8 mouse cellular contexts compared by ENCODE assay signal in genomic region chr9:51180621-51181020, GRCm38 (mm10). TPM values are rescaled to one million over a fixed set of nuclear protein-coding genes. Genes with fewer than 3 reads are reported as not detected.
DNase-seq lines count a peak whose midpoint lies in the region; ATAC-seq and TF ChIP-seq lines count a peak whose summit lies in the region.
"Had no signal": no experiment of that assay in that cellular context is flagged by ENCODE, and none has a peak within 500 bp of the region (broad histone marks: within the 10 kb centered on the region; RNA-seq: fewer than 3 reads in every experiment).

No protein-coding gene starts in this region.

- intact Hi-C loops in left cerebral cortex, postnatal 36 days (cut with DNase I) = no loop called here

- no peak for ATAC-seq in intestine, postnatal 0 days

- TF ChIP-seq CTCF in intestine, postnatal 0 days (IDR thresholded peaks at IDR 0.05; ENCODE audit: low read depth) = no peak

- H3K27ac ChIP-seq in intestine, postnatal 0 days (ENCODE audit: low read depth, low read length) = no peak overlapping the region
- H3K27ac ChIP-seq: heart, embryonic 13.5 days had no signal

- H3K9ac ChIP-seq in intestine, postnatal 0 days (ENCODE audit: low read depth, low read length) = no peak overlapping the region
- H3K9ac ChIP-seq: heart, embryonic 13.5 days had no signal

- DNase-seq in ovary, postnatal 14 days (ENCODE audit: low spot score) = peak; percentile 15
- DNase-seq in ovary, postnatal 10 days (ENCODE audit: low spot score) = no peak
- peak; percentile 32 for DNase-seq in gastrocnemius, adult 18-20 months (ENCODE audit: low spot score)
- DNase-seq in left cerebral cortex, postnatal 36 days (ENCODE audit: low spot score in 2 of 2) = peak; percentile 60 to 73
- no peak for DNase-seq in liver
- DNase-seq in kidney, postnatal 10 days = no peak

- H3K27me3 ChIP-seq in intestine, postnatal 0 days (replicated peaks; ENCODE audit: control insufficient read depth, insufficient read depth, low read length) = 0 out of 2 replicates have a peak, but pooled peaks cover 3% of the 10 kb centered on the region
- H3K27me3 ChIP-seq: heart, embryonic 13.5 days had no signal

- H3K4me3 ChIP-seq in intestine, postnatal 0 days (ENCODE audit: low read depth, low read length) = no peak overlapping the region
- H3K4me3 ChIP-seq: heart, embryonic 13.5 days had no signal

- H3K4me1 ChIP-seq in intestine, postnatal 0 days (replicated peaks; ENCODE audit: control insufficient read depth, insufficient read depth, low read length) = no peaks in the 10 kb centered on the region
- H3K4me1 ChIP-seq: heart, embryonic 13.5 days had no signal

- WGBS in intestine, postnatal 0 days = 81% methylated on average over 5 of the region's 5 CpGs

- no peaks in the 10 kb centered on the region for H3K36me3 ChIP-seq in intestine, postnatal 0 days (ENCODE audit: control insufficient read depth, insufficient read depth)
- H3K36me3 ChIP-seq: heart, embryonic 13.5 days had no signal

- no peaks in the 10 kb centered on the region for H3K9me3 ChIP-seq in intestine, postnatal 0 days (ENCODE audit: control insufficient read depth)
- H3K9me3 ChIP-seq: heart, embryonic 13.5 days had no signal

- no peak overlapping the region for H3K4me2 ChIP-seq in intestine, postnatal 0 days (replicated peaks; ENCODE audit: low read depth)
- H3K4me2 ChIP-seq: heart, embryonic 13.5 days had no signal

RNA-seq across cellular contexts. Expression of gene Gm32742, which starts 15.3 kb away (rescaled TPM):
- total RNA-seq in gastrocnemius, adult 18-20 months (2021) = not detected
- under 1 TPM in 1 of 2 experiments, not detected in 1; 0.05 TPM for total RNA-seq in left cerebral cortex, postnatal 36 days (2021)
- not detected in 2 replicates for polyA plus RNA-seq in intestine, postnatal 0 days (2015; fragmentation: Nextera tagmentation; extraction: Ambion mirVana)

RNA-seq across cellular contexts. Expression of gene Pou2af1, which starts 32.9 kb away (rescaled TPM):
- under 1 TPM in 1 of 2 experiments, not detected in 1; 0.09 TPM for total RNA-seq in gastrocnemius, adult 18-20 months (2021)
- not detected for total RNA-seq in left cerebral cortex, postnatal 36 days (2021)
- 0.08 and 0.09 TPM in 2 replicates for polyA plus RNA-seq in intestine, postnatal 0 days (2015; fragmentation: Nextera tagmentation; extraction: Ambion mirVana)
- polyA plus RNA-seq: heart, embryonic 13.5 days had no signal

Comparison
In these comparisons a context has a peak if more than half of its experiments do, and no peak if none do; other contexts are left out.
1. DNase-seq: peak in ovary, postnatal 14 days (single experiment), gastrocnemius, adult 18-20 months (single experiment) and left cerebral cortex, postnatal 36 days (2 of 2); none in ovary, postnatal 10 days (single experiment), liver (single experiment) and kidney, postnatal 10 days (single experiment).